Mouse (Mus musculus) gastrocnemius, adult 8-10 months (tissue): ENCODE measurements around the gene Cd27. TPM values are rescaled to one million over a fixed set of nuclear protein-coding genes. Genes with fewer than 3 reads are reported as not detected.
"Not testable (repeated sequence)": the region's sequence is repeated elsewhere in the genome, so short reads cannot be mapped to it uniquely, and the experiment has no call there.

Source experiments
- DNase-seq, 2 experiments: peaks; one replicate each; pipeline ENCODE4 v3.0.0; 2022; ENCODE audit warnings: low spot score in 2 of 2
- total RNA-seq, 4 experiments: library from RNA; stranded (reverse); gene quantifications; 2 replicates each; pipeline ENCODE4 v1.2.4; 2022

The Cd27 gene
- under 1 TPM in 2 of 4 experiments, not detected in 2; 0.36 to 0.53 TPM for total RNA-seq

DNA sequence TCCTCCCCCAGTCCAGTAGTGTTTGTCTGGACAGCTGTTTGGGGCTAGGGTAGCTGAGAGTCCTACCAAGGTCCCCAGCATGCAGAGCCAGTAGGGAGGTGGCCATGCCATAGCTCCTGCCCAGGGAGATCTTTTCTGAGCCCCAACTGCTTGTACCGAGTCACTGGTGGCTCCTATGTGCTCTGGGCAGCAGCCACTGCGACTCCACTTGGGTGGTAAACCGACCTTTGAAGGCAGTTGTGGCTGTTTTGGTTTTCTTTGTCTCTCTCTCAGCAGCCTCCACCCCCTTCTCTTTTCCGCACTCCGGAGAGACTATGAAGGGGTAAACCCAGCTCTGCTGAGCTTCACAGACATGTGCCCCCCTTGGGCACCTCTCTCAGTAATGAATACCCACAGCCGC lies at the start of gene Cd27:
Gene Cd27, minus strand, starts transcription at position 229 of the 400 bp plus-strand sequence.
- DNase-seq = no peak

DNA sequence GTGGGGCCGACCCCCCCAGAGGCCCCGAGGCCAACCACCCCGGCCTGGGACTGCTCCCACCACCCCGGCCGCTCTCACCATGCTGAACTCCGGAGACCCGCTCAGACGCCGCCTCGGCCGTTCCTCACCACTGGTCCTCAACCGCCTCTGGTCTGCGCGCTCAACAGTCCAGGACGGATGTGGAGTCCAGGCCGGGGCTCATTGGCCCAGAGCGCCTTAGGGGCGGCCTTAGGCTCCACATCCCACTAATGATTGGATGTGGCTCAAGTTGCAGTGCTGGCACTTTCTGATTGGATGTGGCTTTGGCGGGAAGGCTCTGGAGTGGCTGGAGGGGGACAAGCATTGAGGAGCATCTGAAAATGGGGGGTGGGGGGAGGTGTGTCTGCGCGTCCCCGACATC lies 49.1 kb upstream of the Cd27 start, which contains the start of gene Tuba3a:
Gene Tuba3a, minus strand, starts transcription at position 153 of the 400 bp plus-strand sequence.
- no peak for DNase-seq

DNA sequence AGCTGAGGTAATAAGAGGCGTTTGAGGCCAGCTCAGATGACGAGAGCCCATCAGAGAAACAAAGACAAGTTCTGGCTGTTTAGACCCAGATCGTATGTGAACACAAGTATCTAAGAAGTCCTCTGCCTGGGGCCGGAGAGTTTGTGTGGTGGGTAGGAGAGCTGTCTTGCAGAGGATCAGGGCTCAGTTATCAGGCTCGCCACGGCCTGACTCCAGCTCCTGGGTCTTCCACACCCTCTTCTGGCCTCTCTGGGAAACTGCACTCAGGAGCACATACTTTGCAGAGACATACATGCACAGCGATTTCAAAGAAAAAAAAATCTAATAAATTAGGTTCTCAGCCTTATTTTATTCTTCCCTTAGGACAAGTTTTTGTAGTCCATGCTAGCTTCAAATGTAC lies 47.9 kb upstream of the Cd27 start:
- DNase-seq = no peak

DNA sequence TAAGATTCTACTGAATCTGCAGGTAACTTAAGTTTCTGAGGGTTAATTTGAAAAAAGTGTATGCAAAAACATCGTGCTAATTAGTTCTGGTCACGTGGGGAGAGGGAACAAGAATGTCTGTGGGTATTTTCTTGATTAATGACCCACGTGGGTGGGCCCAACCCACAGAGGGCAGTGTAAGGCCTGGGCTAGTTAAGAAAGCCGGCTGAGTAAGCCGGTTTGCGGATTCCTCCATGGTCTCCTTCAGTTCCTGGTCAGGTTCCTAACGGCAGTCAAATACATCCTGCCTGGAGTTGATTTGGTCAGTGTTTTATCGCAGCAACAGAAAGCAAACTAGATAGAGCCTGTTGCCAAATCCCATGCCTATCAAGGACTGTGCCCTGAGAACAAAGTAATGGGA lies 47.4 kb upstream of the Cd27 start:
- DNase-seq = no peak

DNA sequence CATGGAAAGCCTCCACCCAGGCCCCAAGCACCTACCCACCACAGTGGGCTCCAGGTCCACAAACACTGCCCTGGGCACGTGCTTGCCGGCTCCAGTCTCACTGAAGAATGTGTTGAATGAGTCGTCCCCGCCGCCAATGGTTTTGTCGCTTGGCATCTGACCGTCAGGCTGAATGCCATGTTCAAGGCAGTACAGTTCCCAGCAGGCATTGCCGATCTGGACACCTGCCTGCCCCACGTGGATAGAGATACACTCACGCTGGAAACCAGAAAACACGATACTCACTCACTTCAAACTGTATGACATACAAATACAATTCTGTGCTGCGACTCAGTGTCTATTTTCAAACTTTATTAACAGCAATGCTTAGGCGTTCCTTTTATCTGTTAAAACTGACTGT lies 45.9 kb upstream of the Cd27 start:
- DNase-seq = not testable (repeated sequence)

DNA sequence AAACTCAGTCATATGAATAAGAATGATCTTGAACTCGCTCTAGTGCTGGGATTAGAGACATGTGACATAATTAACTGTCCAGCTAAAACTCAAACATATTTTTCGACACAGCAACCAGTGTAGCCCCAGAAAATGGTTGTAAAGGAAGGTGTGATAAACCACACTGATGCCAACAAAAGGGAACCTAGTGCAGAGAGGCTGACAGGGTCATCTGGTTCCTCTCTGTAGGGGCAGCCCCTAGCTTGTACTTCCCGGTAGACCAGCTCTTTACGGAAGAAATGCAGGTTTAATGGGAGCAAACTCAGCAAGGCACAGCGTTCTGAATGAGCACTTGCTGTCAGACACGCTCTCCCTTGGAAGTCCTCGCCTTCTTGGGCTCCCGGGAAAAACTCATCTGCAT lies 42.9 kb upstream of the Cd27 start:
- DNase-seq = no peak

DNA sequence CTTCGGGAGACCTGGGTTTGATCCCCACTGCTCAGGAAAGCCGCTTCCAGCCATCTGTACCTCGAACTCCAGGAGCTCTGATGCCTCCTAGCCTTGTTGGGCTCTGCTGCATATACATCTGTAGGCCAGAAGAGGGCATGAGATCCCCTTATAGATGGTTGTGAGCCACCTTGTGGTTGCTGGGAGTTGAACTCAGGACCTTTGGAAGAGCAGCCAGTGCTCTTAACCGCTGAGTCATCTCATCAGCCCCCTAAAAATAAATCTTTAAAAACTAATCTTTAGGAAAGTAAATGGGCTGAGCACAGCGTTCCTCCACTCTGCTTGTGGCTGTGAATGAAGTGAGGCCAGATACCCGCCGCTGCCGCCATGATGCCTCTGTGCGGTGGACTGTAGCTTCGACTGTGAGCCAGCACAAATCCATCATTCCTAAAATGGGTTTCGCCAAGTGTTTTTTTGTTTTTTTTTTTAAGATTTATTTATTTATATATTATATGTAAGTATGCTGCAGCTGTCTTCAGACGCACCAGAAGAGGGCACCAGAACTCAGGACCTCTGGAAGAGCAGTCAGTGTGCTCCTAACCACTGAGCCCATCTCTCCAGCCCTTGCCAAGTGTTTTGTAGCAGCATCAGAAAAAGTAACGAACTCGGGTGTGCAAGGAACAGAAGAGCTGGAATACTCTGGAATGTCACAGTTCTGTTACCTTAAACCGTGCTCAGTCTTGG lies 38.2 kb upstream of the Cd27 start:
- DNase-seq = no peak

DNA sequence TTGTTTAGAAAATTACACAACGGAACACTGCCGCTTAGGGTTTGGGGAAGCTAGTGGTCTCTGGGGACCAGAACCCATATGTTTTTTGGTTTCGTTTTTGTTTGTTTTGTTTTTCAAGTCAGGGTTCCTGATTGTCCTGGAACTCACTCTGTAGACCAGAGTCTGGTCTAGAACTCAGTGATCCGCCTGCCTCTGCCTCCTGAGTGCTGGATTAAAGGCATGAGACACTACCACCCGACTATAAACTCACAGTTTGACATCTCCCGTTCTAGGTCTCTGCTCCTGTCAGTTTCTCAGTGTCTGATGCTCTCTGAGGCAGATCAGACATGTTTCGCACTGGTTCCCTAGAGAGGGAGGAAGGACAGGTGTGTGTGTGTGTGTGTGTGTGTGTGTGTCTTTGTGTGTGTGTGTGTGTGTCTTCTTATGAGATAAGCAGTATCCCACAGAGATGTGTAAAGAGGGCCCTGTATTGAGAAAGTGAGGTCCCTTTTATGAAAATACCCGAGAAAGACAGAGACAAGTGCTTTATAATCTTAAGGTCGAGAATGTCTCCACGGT lies 35.5 kb upstream of the Cd27 start:
- DNase-seq = no peak

DNA sequence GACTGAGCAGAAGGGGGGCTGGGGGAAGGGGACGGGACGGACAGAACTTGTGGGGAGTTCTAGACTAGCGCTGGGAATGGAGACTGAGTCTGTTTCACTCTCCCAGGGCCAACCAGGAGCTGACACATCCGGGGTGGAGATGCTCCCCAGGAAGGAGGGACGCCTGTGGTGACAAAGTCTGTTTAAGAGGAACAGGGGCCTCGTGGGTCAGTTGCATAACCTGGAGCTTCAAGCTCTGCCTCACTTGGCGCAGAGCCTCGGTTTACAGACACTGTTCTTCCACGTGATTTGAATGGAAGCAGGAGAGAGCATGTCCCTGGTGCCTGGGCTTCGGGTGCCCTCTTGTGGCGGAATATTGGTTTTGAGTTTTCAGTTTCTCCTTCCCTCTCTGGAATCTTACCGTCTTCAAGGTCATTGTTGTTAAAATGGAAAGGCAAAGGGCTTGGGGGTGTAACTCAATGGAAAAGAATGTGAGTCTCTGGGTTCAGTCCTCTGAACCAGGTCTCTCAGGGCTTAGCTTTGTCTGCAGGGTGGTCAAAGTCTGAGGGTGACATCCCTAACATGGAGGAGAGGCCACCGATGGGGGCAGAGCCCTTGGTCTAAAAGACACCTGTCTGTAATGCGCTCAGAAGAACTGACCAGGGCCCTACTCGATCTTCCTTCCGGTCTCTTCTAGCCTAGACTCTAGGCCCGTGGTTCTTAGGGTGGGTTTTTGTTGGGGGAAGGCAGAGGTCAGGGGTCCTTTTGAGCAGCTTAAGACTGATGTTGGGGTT lies 34.8 kb upstream of the Cd27 start:
- DNase-seq = peak; percentile 85 to 93

DNA sequence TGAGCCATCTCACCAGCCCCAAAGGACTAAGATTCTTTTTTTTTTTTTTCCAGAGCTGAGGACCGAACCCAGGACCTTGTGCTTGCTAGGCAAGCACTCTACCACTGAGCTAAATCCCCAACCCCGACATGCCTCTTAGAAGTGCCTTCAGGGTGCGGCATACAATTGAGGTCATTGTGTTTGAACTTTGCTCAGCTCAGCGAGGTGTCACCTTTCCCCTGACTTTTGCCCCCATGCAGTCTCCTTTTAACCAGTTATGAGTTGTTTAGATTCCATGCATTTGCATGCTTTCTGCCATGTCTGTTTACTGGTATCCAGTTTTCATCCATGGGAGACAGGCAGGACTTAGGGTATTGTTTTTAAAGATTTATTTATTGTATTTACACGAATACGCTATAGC lies 32.0 kb upstream of the Cd27 start:
- DNase-seq = no peak

DNA sequence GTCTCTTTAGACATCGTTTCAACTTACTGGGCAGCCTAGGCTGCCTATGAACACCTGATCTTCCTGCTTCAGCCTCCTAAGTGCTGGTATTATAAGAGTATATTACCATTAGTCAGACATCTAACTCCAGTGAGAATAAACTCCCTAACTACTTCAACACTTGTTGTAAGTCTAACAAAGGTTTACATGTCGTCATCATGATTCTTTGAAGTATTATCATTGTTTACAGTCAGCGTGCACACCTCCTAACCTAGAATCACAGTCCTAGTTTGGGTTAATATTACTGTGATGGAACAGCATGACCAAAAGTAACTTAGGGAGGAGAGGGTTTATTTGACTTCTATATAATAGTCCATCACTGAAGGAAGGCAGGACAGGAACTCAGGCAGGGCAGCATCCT lies 30.7 kb upstream of the Cd27 start:
- no peak for DNase-seq

DNA sequence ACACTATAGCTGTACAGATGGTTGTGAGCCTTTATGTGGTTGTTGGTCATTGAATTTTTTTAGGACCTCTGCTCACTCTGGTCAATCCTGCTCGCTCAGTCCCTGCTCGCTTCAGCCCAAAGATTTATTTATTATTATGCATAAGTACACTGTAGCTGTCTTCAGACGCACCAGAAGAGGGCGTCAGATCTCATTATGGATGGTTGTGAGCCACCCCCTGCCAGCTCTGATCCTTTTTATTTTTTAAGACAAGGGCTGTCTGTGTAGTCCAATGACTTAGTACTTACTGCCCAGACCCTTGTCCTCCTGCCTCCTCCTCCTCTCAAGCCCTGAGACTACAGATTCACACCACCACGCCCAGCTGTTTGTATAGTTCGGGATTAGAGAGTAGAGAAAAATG lies 29.8 kb upstream of the Cd27 start:
- not testable (repeated sequence) for DNase-seq

DNA sequence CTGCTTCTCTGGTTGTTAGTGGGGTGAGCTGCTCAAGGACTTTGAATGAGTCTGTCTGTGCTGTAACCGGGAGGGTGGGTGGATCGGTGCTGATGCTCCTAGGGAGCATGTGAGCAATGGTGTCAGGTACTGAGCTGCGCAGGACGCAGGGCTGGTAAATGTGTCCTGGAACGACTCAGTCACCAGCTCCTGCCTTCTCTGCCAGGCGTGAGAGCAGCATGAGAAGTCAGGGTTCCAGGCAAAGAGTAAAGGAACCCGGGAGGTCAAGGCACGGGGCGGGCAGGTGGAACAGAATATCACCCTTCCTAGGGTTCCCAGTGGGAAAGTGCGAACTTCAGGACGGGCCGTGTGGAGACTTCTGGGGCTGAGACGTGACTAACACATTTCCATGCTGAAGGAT lies 29.3 kb upstream of the Cd27 start:
- DNase-seq = no peak

DNA sequence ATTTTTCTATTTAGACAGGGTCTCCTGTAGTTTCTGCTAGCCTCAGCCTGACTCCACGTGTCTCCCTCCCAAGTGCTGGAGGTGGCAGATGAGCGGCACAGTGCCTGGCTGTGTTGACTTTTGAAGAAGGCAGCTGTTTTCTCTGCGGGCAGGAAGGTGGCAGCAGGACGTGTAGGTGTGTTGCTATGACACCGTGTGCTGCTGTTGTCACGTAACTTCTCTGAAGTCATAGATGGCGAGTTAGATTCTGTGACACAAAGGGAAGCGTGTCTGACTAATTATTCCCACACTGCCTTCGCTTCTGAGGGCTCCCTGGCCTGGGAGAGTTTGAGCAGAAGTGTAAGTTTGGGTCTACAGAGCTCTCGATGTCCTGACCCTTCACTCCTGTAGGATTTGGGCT lies 28.4 kb upstream of the Cd27 start:
- no peak for DNase-seq

DNA sequence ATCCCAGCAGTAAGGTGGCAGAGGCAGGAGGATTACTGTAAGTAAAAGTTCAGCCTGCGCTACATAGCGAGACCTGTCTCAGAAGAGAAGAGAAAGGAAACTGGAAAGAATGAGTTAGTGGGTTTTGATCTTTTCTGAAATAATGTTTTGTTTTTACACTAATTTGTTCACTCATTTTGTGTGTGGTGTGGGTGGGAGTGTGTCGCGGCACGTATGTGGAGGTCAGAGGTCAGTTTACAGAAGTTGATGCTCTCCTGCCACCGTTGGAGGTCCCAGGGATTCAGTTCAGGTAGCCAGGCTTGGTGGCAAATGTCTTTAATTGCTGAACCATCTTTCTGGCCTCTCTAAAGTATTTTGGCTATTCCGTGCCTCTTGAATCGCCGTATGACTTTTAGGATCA lies 27.4 kb upstream of the Cd27 start:
- no peak for DNase-seq

DNA sequence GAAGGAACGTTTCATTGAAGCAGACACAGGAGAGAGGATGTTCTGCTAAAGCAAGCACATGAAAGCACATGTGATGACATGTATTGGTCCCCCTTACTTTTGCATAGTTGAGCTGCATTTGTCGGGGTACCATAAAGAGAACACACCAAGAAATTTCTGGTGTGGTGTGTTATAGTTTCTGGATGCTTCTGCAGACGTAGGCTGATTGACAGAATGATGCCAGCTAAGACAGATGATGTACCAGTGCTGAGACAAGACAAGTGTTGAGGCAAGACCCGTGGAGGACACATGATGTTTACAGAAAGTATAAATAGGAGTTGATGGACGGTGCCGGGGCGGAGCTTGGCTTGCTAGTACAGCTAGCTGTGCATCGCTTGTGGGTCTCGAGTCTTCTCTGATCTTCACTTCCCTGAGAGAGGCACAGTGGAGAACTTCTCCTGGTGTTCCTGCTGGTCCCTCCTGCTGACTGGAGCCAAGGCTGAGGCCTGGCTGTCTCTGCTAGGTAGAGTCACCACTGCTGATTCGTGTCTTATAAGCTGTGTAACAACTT lies 23.3 kb upstream of the Cd27 start:
- no peak for DNase-seq

DNA sequence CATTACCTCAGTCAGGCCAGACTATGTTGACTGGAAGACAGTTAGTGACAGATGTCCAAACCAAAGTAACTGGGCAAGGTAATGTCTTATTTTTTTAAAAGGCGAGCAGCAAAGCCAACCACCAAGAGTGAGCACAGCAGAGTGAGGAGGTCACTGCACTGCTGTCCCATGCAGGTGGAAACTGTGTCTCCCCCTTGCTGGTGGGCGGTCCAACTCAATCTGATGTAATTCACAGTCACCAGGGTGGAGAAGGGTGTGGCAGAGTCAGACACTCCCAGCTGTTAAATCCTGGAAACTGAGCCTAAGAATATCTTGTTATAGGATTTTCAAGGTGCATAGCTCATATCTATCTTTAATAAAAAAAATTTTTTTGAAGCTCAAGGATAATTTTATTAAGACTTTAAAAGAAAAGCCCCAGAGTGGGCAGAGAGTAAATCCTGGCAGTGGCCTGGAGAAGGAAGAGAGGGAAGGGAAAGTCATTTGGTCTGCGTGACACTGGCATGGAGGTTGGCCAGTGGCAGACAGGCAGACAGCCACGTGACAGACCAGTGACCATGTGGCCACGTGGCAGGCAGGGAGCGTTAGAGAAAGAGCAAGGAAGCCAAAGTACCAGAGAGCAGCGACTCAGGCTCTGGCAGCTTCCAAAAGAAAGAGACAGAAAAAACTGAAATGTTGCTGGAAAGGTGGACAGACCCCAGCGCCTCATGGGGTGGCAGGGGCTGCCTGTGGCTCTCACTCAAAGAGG lies 19.6 kb upstream of the Cd27 start:
- DNase-seq = peak in 1 of 2 experiments; percentile 28

DNA sequence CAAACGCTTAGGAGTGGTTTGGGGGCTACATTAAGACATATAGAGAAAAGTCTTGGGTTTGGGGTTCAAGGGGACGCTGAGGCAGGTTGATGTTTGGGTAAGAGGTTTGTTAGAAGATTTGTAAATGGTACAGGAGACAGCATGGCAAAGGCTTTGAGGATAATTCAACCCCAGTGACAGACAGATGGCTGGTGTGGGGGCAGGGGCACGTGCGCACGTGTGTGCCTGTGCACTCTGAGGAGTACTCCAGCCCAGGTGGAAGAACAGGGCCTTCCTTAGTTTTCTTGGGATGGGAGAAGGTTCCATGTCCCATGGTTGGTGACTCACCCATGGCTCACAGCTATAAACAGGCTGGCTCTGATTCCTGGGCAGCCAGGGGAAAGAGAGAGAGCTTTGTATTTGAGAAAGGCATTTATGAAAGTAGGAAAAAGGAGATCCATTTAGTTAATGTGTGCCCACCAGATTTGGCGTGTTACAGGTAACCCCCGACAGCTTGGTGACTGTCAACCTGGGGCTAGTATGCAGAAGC lies 18.8 kb upstream of the Cd27 start:
- DNase-seq = no peak

DNA sequence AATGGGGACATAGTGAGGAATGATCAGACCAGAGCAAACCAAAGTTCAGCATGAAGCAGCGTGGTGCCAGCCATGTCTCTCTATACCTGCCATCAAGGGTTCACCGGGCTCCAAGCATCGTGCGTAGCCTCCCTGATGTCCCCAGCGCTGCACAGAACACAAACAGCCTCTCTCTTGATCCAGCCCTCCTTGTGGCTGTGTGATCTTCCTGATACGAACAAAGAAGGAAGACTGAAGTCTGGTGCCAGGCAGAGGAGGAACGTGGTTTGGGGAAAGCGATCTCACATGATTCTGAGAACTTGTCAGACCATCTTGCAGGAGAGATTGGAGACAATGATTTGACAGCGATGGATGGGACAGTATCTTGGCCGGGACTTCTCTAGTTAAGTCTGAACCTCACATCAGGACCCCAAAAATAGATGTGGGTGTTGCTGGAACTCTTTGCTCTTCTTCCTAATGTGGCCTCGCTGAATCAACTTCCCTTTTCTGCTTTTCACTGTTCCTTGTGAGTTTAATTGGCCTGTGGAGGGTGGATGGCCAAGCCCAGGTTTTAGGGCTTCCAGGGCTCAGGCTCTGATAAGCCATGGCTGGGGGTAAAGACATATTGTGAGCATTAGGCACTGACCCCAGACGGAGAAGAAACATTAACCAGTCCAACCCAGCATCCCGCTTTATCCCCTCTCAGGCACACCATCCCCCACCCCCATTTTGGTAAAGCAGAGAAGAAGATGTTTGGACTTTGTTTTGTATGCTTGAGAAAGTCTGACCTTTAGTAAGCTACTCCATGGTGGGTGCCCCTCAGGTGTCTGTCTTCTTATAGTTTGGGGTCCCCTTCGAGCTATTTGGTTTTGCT lies 17.3 kb upstream of the Cd27 start:
- no peak for DNase-seq

DNA sequence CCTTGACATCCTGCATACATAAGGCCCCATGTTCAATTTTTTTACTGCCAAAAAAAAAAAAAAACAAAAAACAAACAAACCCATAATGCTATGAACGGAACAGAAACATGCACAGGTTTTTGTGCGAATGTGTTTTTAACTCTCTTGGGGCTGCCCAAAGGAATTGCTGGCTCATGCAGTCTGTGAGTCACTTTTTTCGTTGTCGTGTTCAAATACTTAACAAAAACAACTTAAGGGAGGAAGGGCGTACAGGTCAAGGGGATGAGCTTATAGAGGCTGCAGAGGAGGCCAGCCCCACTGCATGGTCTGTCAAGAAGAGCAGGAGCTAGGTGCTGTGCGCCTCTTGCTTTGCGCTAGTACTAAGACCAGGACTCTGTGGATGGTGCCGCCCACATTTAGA lies 15.9 kb upstream of the Cd27 start:
- no peak for DNase-seq
